Mouse (Mus musculus) left cerebral cortex, postnatal 4 days (tissue): ENCODE results near the gene Muc4. TPM values are rescaled to one million over a fixed set of nuclear protein-coding genes. Genes with fewer than 3 reads are reported as not detected.

Source experiments
- DNase-seq: peaks from one replicate; pipeline ENCODE4 v3.0.0-alpha.2; 2022
- intact Hi-C: fragments of 180-260 bp; cut with DNase I; formaldehyde crosslinking; loops from one replicate; pipeline ENCODE4 v1.15.1; 2025
- total RNA-seq, 2 experiments: library from RNA; stranded (reverse); gene quantifications; 2 replicates each; pipeline ENCODE4 v1.2.3; 2021

The Muc4 gene
- total RNA-seq, 2 experiments from 2014 or later: not detected

DNA sequence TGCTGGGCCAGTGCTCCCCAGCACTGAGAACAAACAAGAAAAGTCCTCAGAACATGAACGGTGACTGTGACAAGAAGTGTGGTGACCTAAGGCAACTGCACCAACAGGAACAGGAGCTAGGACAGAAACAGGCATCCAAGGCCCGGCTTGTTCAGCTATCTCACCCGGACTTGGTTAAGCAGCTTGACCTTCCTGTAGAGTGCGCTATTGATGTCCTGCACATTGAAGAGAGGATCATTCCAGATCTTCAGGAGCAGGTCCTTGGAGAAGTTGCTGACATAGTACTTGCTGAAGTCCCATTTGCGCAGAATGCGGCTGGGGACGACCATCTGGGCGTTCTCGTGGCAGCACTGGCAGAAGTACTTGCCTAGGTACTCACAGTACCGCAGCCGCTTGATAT is 90.8 kb downstream of the Muc4 start:
- intact Hi-C loops: no loop called here
- no peak for DNase-seq

DNA sequence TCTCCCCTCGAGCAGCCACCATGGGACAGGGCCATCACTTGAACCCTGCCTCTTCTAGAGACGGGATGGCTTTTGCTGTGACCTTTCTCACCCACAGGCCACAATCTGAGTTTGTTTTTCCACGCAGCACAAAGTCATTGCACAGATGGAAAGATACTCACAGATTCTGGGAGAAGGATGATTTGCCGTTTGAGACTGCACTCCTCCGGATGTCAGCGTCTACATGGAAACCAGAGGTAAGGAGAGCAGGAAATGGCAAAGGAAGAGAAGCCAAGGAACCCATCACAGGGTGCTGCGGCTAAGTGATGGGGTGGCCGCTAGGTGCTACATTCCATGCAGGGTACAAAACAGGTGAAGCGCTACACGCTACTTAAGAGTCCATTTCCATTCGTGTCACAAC is 93.4 kb downstream of the Muc4 start:
- DNase-seq: no peak
- intact Hi-C loops: no loop called here

DNA sequence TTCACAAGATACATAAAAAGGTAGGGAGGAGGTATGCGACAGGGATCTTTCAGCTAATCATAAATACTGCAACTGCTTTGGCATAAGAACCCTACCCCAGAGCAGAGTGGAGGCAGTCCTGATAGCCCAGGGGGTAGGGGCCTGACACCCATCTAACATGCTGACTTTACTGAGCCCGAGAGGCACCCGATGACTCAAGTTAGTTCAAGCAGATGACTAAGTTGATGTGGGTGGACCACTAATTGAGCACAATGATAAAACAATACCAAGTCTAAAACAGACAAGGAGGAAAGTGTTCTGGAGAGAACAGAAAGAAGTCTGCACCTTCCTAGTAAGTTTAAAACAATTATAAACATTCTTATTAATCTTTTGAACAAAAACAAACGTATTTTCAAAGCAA is 95.8 kb downstream of the Muc4 start:
- intact Hi-C loops: no loop called here
- DNase-seq: no peak

Other genes starting within 250 kb of the Muc4 start
- gene Slc51a, start 248.0 kb upstream of the Muc4 start, total RNA-seq: not detected
- gene Zdhhc19, start 239.6 kb upstream of the Muc4 start, total RNA-seq: not detected
- gene Tfrc, start 127.0 kb upstream of the Muc4 start, total RNA-seq: 10 to 100 TPM; 77.2 to 90.3 TPM
- gene Tnk2, start 92.0 kb upstream of the Muc4 start, total RNA-seq: 10 to 100 TPM; 84.7 to 99.6 TPM
- gene Muc20, start 61.5 kb downstream of the Muc4 start, total RNA-seq: not detected
- not detected for gene Smbd1, start 74.6 kb downstream of the Muc4 start, total RNA-seq
- 100 to 1,000 TPM; 120 to 139 TPM for gene Fyttd1, start 141.6 kb downstream of the Muc4 start, total RNA-seq
- gene Rubcn, start 141.9 kb downstream of the Muc4 start, total RNA-seq: 10 to 100 TPM; 72.4 to 78.3 TPM
- gene Lrch3, start 178.2 kb downstream of the Muc4 start, total RNA-seq: 10 to 100 TPM; 46.9 to 47.9 TPM